Mouse (Mus musculus) liver, embryonic 14.5 days (tissue): ENCODE data around the gene Itga1. TPM values are rescaled to one million over a fixed set of nuclear protein-coding genes. Genes with fewer than 3 reads are reported as not detected.
A peak's percentile ranks its signal among the peaks of the same experiment; 100 is the strongest.

Experiments used
- ATAC-seq: fragments of 200-750 bp; cut with Nextera tagmentation; 2 replicates; pipeline ENCODE4 v1.8.0; 2017; ENCODE audit warnings: moderate number of reproducible peaks, mild to moderate bottlenecking, moderate library complexity; ENCODE audit not compliant: insufficient read depth
- DNase-seq, 3 experiments: peaks; one replicate each; pipeline ENCODE4 v3.0.0-alpha.2; 2012 to 2013; ENCODE audit warnings: low read depth in 3 of 3, low spot score in 3 of 3
- H3K27ac ChIP-seq: fragments of 300-500 bp; sonication (generic); 2 replicates; pipeline ENCODE4 v1.5.1; 2014; ENCODE audit warnings: moderate library complexity, mild to moderate bottlenecking, control low read depth, inconsistent platforms
- H3K27me3 ChIP-seq: fragments of 300-500 bp; sonication (generic); 2 replicates; pipeline ENCODE4 v1.6.1; 2014; ENCODE audit warnings: mild to moderate bottlenecking, low read length, moderate library complexity; ENCODE audit not compliant: control insufficient read depth, insufficient read depth
- H3K36me3 ChIP-seq: fragments of 300-500 bp; sonication (generic); replicated peaks from 2 replicates; pipeline ENCODE4 v1.6.1; 2014; ENCODE audit warnings: low read depth; ENCODE audit not compliant: control insufficient read depth, insufficient read depth
- H3K4me1 ChIP-seq, 2 experiments: fragments of 200-500 bp in 1 of 2; fragments of 300-500 bp in 1 of 2; sonication (generic) in 1 of 2; replicated peaks; 2 replicates each; pipeline ENCODE4 v1.6.1; 2012 to 2014; ENCODE audit warnings: antibody characterized with exemption in 1 of 2, inconsistent platforms in 1 of 2, low read length in 1 of 2; ENCODE audit not compliant: control insufficient read depth in 2 of 2, insufficient read depth in 2 of 2
- H3K4me2 ChIP-seq: fragments of 300-500 bp; sonication (generic); 2 replicates; pipeline ENCODE4 v1.6.1; 2014; ENCODE audit warnings: low read depth, mild to moderate bottlenecking, control low read depth, moderate library complexity
- H3K4me3 ChIP-seq, 2 experiments: fragments of 200-500 bp in 1 of 2; fragments of 300-500 bp in 1 of 2; sonication (generic) in 1 of 2; 2 replicates each; pipeline ENCODE4 v1.5.1; 2012 to 2014; ENCODE audit warnings: low read depth in 2 of 2, low read length in 2 of 2, mild to moderate bottlenecking in 2 of 2, control low read depth in 1 of 2, inconsistent platforms in 1 of 2, moderate library complexity in 1 of 2; ENCODE audit not compliant: insufficient read depth in 1 of 2
- H3K9ac ChIP-seq: fragments of 300-500 bp; sonication (generic); replicated peaks from 2 replicates; pipeline ENCODE4 v1.6.1; 2014; ENCODE audit warnings: mild to moderate bottlenecking, control low read depth, moderate library complexity
- H3K9me3 ChIP-seq: fragments of 300-500 bp; sonication (generic); 2 replicates; pipeline ENCODE4 v1.6.1; 2016; ENCODE audit warnings: low read length, mixed read lengths; ENCODE audit not compliant: control insufficient read depth
- CTCF ChIP-seq: IDR thresholded peaks from 2 replicates; pipeline ENCODE4 v1.5.1; 2016; ENCODE audit warnings: antibody characterized with exemption, low read depth, control low read depth
- EP300 ChIP-seq: IDR thresholded peaks from 2 replicates; pipeline ENCODE4 v1.6.1; 2016; ENCODE audit warnings: antibody characterized with exemption, low read depth
- WGBS: fragments of 180-500 bp; shearing (Covaris S2); extraction: QIAGEN DNeasy Blood & Tissue Kit; methylation state at CpG from one replicate; pipeline ENCODE4 v1.1.7; 2014; ENCODE audit not compliant: insufficient replicate concordance; 5-methylcytosine and 5-hydroxymethylcytosine counted together
- polyA plus RNA-seq, 2 experiments: library from polyadenylated mRNA; depleted of rRNA in 1 of 2; stranded (reverse) in 1 of 2; unstranded in 1 of 2; fragments of >200 nt; fragmentation: Nextera tagmentation in 1 of 2; extraction: Ambion mirVana in 1 of 2; gene quantifications; 2 replicates each; pipeline versions ENCODE4 v1.2.1 to v1.2.3; 2012 to 2014

Gene Itga1
- polyA plus RNA-seq, 2 experiments: 0.94 to 2.8 TPM

DNA sequence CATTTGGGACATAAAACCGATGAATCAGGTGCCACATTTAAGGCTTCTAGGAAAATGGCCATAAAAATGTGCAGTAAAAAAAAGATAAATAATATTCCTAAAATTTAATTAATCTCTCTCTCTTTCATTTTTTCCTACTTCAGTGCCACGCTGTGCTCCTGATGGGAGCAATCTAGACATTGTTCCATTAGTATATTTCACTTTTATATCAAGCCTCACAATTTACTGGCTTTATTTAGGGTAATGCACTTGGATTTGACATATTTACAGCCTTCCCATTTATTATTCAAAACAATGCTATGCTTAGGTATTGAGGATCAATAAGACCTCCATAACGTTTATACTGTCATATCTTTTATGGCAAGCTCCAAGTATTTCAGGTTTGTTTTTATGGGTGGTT lies 76.4 kb downstream of the Itga1 start:
- Histone ChIP-seq H3K4me3 (no peak overlapping the region), H3K4me1 (peaks cover 0 to 1% of the 10 kb centered on the region in 2 experiments; a peak in 2 of 4 replicates), H3K36me3 (no peaks in the 10 kb centered on the region), H3K9me3 (no peaks in the 10 kb centered on the region), H3K27me3 (no peaks in the 10 kb centered on the region), H3K27ac (no peak overlapping the region), H3K9ac (no peak overlapping the region), H3K4me2 (no peak overlapping the region)
- DNase-seq: no peak
- TF ChIP-seq CTCF: no peak
- ATAC-seq: no peak
- WGBS: 58% methylated on average over 3 of the region's 3 CpGs

- Histone ChIP-seq H3K4me3 (no peak overlapping the region), H3K27me3 (no peaks in the 10 kb centered on the region), H3K4me2 (no peak overlapping the region), H3K27ac (no peak overlapping the region), H3K4me1 (peaks cover 0 to 1% of the 10 kb centered on the region in 2 experiments; a peak in 2 of 4 replicates), H3K9ac (no peak overlapping the region), H3K9me3 (no peaks in the 10 kb centered on the region), H3K36me3 (no peaks in the 10 kb centered on the region)
- DNase-seq: no peak
- no peak for TF ChIP-seq CTCF
- no peak for TF ChIP-seq EP300
- ATAC-seq: no peak
- WGBS: 68% methylated on average over 6 of the region's 6 CpGs
These were observed 79.5 kb downstream of the Itga1 start for GRCm38 (mm10) chr13:115022117-115022787.

GRCm38 (mm10) chr13:115021411-115021810 lies 80.4 kb downstream of the Itga1 start:
- no peak overlapping the region for H3K9ac ChIP-seq
- DNase-seq (no peak), ATAC-seq (peak; percentile 35; the same call in 1 of the 2 replicates)
- 18% methylated on average over 10 of the region's 10 CpGs for WGBS
- H3K27me3 ChIP-seq: no peaks in the 10 kb centered on the region
- no peak overlapping the region for H3K4me2 ChIP-seq
- H3K4me1 ChIP-seq: peaks cover 0 to 1% of the 10 kb centered on the region in 2 experiments; a peak in 2 of 4 replicates
- H3K9me3 ChIP-seq: no peaks in the 10 kb centered on the region
- H3K36me3 ChIP-seq: no peaks in the 10 kb centered on the region
- no peak overlapping the region for H3K27ac ChIP-seq
- TF ChIP-seq EP300 (no peak), CTCF (no peak)
- no peak overlapping the region for H3K4me3 ChIP-seq

DNA sequence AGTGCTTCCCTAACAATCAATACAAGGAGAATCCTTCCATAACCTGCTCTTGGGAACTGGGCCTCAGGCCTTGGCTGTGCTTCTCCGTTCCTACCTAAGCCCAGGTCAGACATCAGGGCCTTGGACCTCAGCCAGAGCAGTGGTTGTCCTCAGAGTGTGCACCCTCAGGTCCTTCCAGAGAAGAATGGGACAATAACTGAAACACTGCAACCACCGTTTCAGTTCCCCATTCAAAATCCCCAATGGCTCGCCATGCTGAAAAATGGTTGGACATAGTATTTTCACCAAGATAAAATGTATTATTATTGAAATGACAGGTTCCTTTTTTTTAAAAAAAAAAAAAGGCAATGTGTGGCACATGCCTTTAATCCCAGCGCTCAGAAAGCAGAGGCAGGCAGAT lies 81.0 kb downstream of the Itga1 start:
- ATAC-seq: no peak
- Histone ChIP-seq H3K4me2 (no peak overlapping the region), H3K9me3 (no peaks in the 10 kb centered on the region), H3K9ac (no peak overlapping the region), H3K36me3 (no peaks in the 10 kb centered on the region), H3K27me3 (no peaks in the 10 kb centered on the region), H3K27ac (no peak overlapping the region), H3K4me1 (peaks cover 0 to 1% of the 10 kb centered on the region in 2 experiments; a peak in 2 of 4 replicates), H3K4me3 (no peak overlapping the region)
- no peak for TF ChIP-seq EP300
- no peak for TF ChIP-seq CTCF
- WGBS: 75% methylated on average over 4 of the region's 4 CpGs
- DNase-seq: no peak

- no peaks in the 10 kb centered on the region for H3K9me3 ChIP-seq
- WGBS: 69% methylated on average over 9 of the region's 9 CpGs
- H3K4me2 ChIP-seq: no peak overlapping the region
- TF ChIP-seq EP300 (no peak), CTCF (no peak)
- H3K27me3 ChIP-seq: no peaks in the 10 kb centered on the region
- no peak overlapping the region for H3K27ac ChIP-seq
- DNase-seq: no peak
- ATAC-seq: no peak
- H3K36me3 ChIP-seq: no peaks in the 10 kb centered on the region
- peaks cover 0 to under 1% of the 10 kb centered on the region in 2 experiments; a peak in 1 of 4 replicates for H3K4me1 ChIP-seq
- no peak overlapping the region for H3K4me3 ChIP-seq
- H3K9ac ChIP-seq: no peak overlapping the region
These were observed 84.2 kb downstream of the Itga1 start for GRCm38 (mm10) chr13:115017545-115017944.
